Mouse (Mus musculus): ENCODE measurements around the gene C1qa. TPM values are rescaled to one million over a fixed set of nuclear protein-coding genes. Genes with fewer than 3 reads are reported as not detected.

C1qa gene
- polyA plus RNA-seq, 1 experiment from 2014 or later = 49.2 TPM

GRCm38 (mm10) chr4:136894821-136895220 lies 3.8 kb downstream of the C1qa start:
- DNase-seq (ENCODE audit: low spot score) = no peak
- ATAC-seq (ENCODE audit: low read depth) = no peak
- Histone ChIP-seq H3K4me1 (ENCODE audit: control insufficient read depth, insufficient read depth, low read length) (no peaks in the 10 kb centered on the region), H3K36me3 (ENCODE audit: control insufficient read depth, insufficient read depth, low read length) (no peaks in the 10 kb centered on the region), H3K4me3 (ENCODE audit: low read depth, low read length) (no peak overlapping the region), H3K9ac (ENCODE audit: low read depth, low read length) (no peak overlapping the region), H3K27ac (replicated peaks; ENCODE audit: low read depth, low read length) (no peak overlapping the region), H3K27me3 (replicated peaks; ENCODE audit: control insufficient read depth, insufficient read depth, low read length) (peaks cover 31% of the 10 kb centered on the region), H3K4me2 (ENCODE audit: low read depth, low read length) (no peak overlapping the region), H3K9me3 (ENCODE audit: control insufficient read depth, low read length) (no peaks in the 10 kb centered on the region)
- 68% methylated on average over 4 of the region's 4 CpGs for WGBS

- WGBS = 9% methylated on average over 9 of the region's 9 CpGs
- peak; percentile 81; the same call in 1 of the 2 replicates for ATAC-seq (ENCODE audit: low read depth)
- Histone ChIP-seq H3K9ac (ENCODE audit: low read depth, low read length) (no peak overlapping the region), H3K27me3 (replicated peaks; ENCODE audit: control insufficient read depth, insufficient read depth, low read length) (peaks cover 31% of the 10 kb centered on the region), H3K36me3 (ENCODE audit: control insufficient read depth, insufficient read depth, low read length) (no peaks in the 10 kb centered on the region), H3K9me3 (ENCODE audit: control insufficient read depth, low read length) (no peaks in the 10 kb centered on the region), H3K4me2 (ENCODE audit: low read depth, low read length) (no peak overlapping the region), H3K4me3 (ENCODE audit: low read depth, low read length) (no peak overlapping the region), H3K4me1 (ENCODE audit: control insufficient read depth, insufficient read depth, low read length) (no peaks in the 10 kb centered on the region), H3K27ac (replicated peaks; ENCODE audit: low read depth, low read length) (no peak overlapping the region)
- peak; percentile 53 for DNase-seq (ENCODE audit: low spot score)
Observed at GRCm38 (mm10) chr4:136893691-136894543, 4.7 kb downstream of the C1qa start.

- H3K27ac ChIP-seq (replicated peaks; ENCODE audit: low read depth, low read length) = no peak within 1 kb of the TSS; the same call in 1 of the 2 replicates
- no peak for DNase-seq (ENCODE audit: low spot score)
- 46% methylated on average over 5 of the region's 5 CpGs for WGBS
- H3K36me3 ChIP-seq (ENCODE audit: control insufficient read depth, insufficient read depth, low read length) = no peaks in the 10 kb centered on the region
- H3K4me2 ChIP-seq (ENCODE audit: low read depth, low read length) = no peak within 1 kb of the TSS
- H3K9me3 ChIP-seq (ENCODE audit: control insufficient read depth, low read length) = no peaks in the 10 kb centered on the region
- no peak within 1 kb of the TSS for H3K9ac ChIP-seq (ENCODE audit: low read depth, low read length)
- ATAC-seq (ENCODE audit: low read depth) = no peak
- H3K4me1 ChIP-seq (ENCODE audit: control insufficient read depth, insufficient read depth, low read length) = no peaks in the 10 kb centered on the region
- peaks cover 31% of the 10 kb centered on the region for H3K27me3 ChIP-seq (replicated peaks; ENCODE audit: control insufficient read depth, insufficient read depth, low read length)
- no peak within 1 kb of the TSS for H3K4me3 ChIP-seq (ENCODE audit: low read depth, low read length)
Observed at GRCm38 (mm10) chr4:136892811-136893210, 5.8 kb downstream of the C1qa start, which contains the start of gene C1qc. TSS of gene C1qc (minus strand) at chr4:136893065.

- Histone ChIP-seq H3K27ac (replicated peaks; ENCODE audit: low read depth, low read length) (no peak overlapping the region; the same call in 1 of the 2 replicates), H3K4me2 (ENCODE audit: low read depth, low read length) (no peak overlapping the region), H3K36me3 (ENCODE audit: control insufficient read depth, insufficient read depth, low read length) (no peaks in the 10 kb centered on the region), H3K27me3 (replicated peaks; ENCODE audit: control insufficient read depth, insufficient read depth, low read length) (peaks cover 29% of the 10 kb centered on the region), H3K9ac (ENCODE audit: low read depth, low read length) (no peak overlapping the region), H3K4me3 (ENCODE audit: low read depth, low read length) (no peak overlapping the region), H3K4me1 (ENCODE audit: control insufficient read depth, insufficient read depth, low read length) (no peaks in the 10 kb centered on the region), H3K9me3 (ENCODE audit: control insufficient read depth, low read length) (no peaks in the 10 kb centered on the region)
- no peak for ATAC-seq (ENCODE audit: low read depth)
- WGBS = 49% methylated on average over 7 of the region's 7 CpGs
- no peak for DNase-seq (ENCODE audit: low spot score)
Observed at GRCm38 (mm10) chr4:136892371-136892770, 6.2 kb downstream of the C1qa start.

GRCm38 (mm10) chr4:136891115-136891514 lies 7.5 kb downstream of the C1qa start:
- no peak overlapping the region for H3K9ac ChIP-seq (ENCODE audit: low read depth, low read length)
- WGBS = 88% methylated on average over 4 of the region's 4 CpGs
- H3K27ac ChIP-seq (replicated peaks; ENCODE audit: low read depth, low read length) = no peak overlapping the region
- H3K9me3 ChIP-seq (ENCODE audit: control insufficient read depth, low read length) = no peaks in the 10 kb centered on the region
- no peaks in the 10 kb centered on the region for H3K4me1 ChIP-seq (ENCODE audit: control insufficient read depth, insufficient read depth, low read length)
- peaks cover 19% of the 10 kb centered on the region for H3K27me3 ChIP-seq (replicated peaks; ENCODE audit: control insufficient read depth, insufficient read depth, low read length)
- H3K4me2 ChIP-seq (ENCODE audit: low read depth, low read length) = no peak overlapping the region
- ATAC-seq (ENCODE audit: low read depth) (no peak), DNase-seq (ENCODE audit: low spot score) (no peak)
- H3K36me3 ChIP-seq (ENCODE audit: control insufficient read depth, insufficient read depth, low read length) = no peaks in the 10 kb centered on the region
- H3K4me3 ChIP-seq (ENCODE audit: low read depth, low read length) = no peak overlapping the region

GRCm38 (mm10) chr4:136889981-136890380 lies 8.6 kb downstream of the C1qa start:
- Histone ChIP-seq H3K4me3 (ENCODE audit: low read depth, low read length) (no peak overlapping the region), H3K9me3 (ENCODE audit: control insufficient read depth, low read length) (no peaks in the 10 kb centered on the region), H3K27me3 (replicated peaks; ENCODE audit: control insufficient read depth, insufficient read depth, low read length) (peaks cover 10% of the 10 kb centered on the region), H3K4me2 (ENCODE audit: low read depth, low read length) (no peak overlapping the region), H3K9ac (ENCODE audit: low read depth, low read length) (no peak overlapping the region), H3K36me3 (ENCODE audit: control insufficient read depth, insufficient read depth, low read length) (no peaks in the 10 kb centered on the region), H3K27ac (replicated peaks; ENCODE audit: low read depth, low read length) (no peak overlapping the region), H3K4me1 (ENCODE audit: control insufficient read depth, insufficient read depth, low read length) (no peaks in the 10 kb centered on the region)
- ATAC-seq (ENCODE audit: low read depth) (no peak), DNase-seq (ENCODE audit: low spot score) (no peak)
- WGBS = 84% methylated on average over 13 of the region's 15 CpGs

- Histone ChIP-seq H3K27ac (replicated peaks; ENCODE audit: low read depth, low read length) (no peak overlapping the region), H3K4me1 (ENCODE audit: control insufficient read depth, insufficient read depth, low read length) (no peaks in the 10 kb centered on the region), H3K4me2 (ENCODE audit: low read depth, low read length) (no peak overlapping the region), H3K27me3 (replicated peaks; ENCODE audit: control insufficient read depth, insufficient read depth, low read length) (no peaks in the 10 kb centered on the region; the same call in 1 of the 2 replicates), H3K9ac (ENCODE audit: low read depth, low read length) (no peak overlapping the region), H3K36me3 (ENCODE audit: control insufficient read depth, insufficient read depth, low read length) (no peaks in the 10 kb centered on the region), H3K4me3 (ENCODE audit: low read depth, low read length) (no peak overlapping the region), H3K9me3 (ENCODE audit: control insufficient read depth, low read length) (no peaks in the 10 kb centered on the region)
- 61% methylated on average over 5 of the region's 5 CpGs for WGBS
- DNase-seq (ENCODE audit: low spot score) = no peak
- no peak for ATAC-seq (ENCODE audit: low read depth)
Observed at GRCm38 (mm10) chr4:136887714-136888113, 10.9 kb downstream of the C1qa start.

- Histone ChIP-seq H3K4me2 (ENCODE audit: low read depth, low read length) (no peak within 1 kb of the TSS), H3K9ac (ENCODE audit: low read depth, low read length) (no peak within 1 kb of the TSS), H3K4me1 (ENCODE audit: control insufficient read depth, insufficient read depth, low read length) (no peaks in the 10 kb centered on the region), H3K27ac (replicated peaks; ENCODE audit: low read depth, low read length) (no peak within 1 kb of the TSS), H3K4me3 (ENCODE audit: low read depth, low read length) (no peak within 1 kb of the TSS), H3K36me3 (ENCODE audit: control insufficient read depth, insufficient read depth, low read length) (no peaks in the 10 kb centered on the region), H3K9me3 (ENCODE audit: control insufficient read depth, low read length) (no peaks in the 10 kb centered on the region), H3K27me3 (replicated peaks; ENCODE audit: control insufficient read depth, insufficient read depth, low read length) (no peaks in the 10 kb centered on the region; the same call in 1 of the 2 replicates)
- no peak for DNase-seq (ENCODE audit: low spot score)
- ATAC-seq (ENCODE audit: low read depth) = no peak
- WGBS = 57% methylated on average over 7 of the region's 7 CpGs
Observed at GRCm38 (mm10) chr4:136886101-136886500, 12.5 kb downstream of the C1qa start, which contains the start of gene C1qb. TSS of gene C1qb (minus strand) at chr4:136886187.

- WGBS = 24% methylated on average over 5 of the region's 5 CpGs
- H3K36me3 ChIP-seq (ENCODE audit: control insufficient read depth, insufficient read depth, low read length) = no peaks in the 10 kb centered on the region
- no peak overlapping the region for H3K27ac ChIP-seq (replicated peaks; ENCODE audit: low read depth, low read length)
- DNase-seq (ENCODE audit: low spot score) = no peak
- H3K9me3 ChIP-seq (ENCODE audit: control insufficient read depth, low read length) = no peaks in the 10 kb centered on the region
- no peak overlapping the region for H3K4me3 ChIP-seq (ENCODE audit: low read depth, low read length)
- no peaks in the 10 kb centered on the region for H3K27me3 ChIP-seq (replicated peaks; ENCODE audit: control insufficient read depth, insufficient read depth, low read length)
- no peak for ATAC-seq (ENCODE audit: low read depth)
- no peak overlapping the region for H3K9ac ChIP-seq (ENCODE audit: low read depth, low read length)
- no peaks in the 10 kb centered on the region for H3K4me1 ChIP-seq (ENCODE audit: control insufficient read depth, insufficient read depth, low read length)
- H3K4me2 ChIP-seq (ENCODE audit: low read depth, low read length) = no peak overlapping the region
Observed at GRCm38 (mm10) chr4:136878601-136879000, 20.0 kb downstream of the C1qa start.
